Mouse (Mus musculus): ENCODE measurements around the gene Pemt.

DNA sequence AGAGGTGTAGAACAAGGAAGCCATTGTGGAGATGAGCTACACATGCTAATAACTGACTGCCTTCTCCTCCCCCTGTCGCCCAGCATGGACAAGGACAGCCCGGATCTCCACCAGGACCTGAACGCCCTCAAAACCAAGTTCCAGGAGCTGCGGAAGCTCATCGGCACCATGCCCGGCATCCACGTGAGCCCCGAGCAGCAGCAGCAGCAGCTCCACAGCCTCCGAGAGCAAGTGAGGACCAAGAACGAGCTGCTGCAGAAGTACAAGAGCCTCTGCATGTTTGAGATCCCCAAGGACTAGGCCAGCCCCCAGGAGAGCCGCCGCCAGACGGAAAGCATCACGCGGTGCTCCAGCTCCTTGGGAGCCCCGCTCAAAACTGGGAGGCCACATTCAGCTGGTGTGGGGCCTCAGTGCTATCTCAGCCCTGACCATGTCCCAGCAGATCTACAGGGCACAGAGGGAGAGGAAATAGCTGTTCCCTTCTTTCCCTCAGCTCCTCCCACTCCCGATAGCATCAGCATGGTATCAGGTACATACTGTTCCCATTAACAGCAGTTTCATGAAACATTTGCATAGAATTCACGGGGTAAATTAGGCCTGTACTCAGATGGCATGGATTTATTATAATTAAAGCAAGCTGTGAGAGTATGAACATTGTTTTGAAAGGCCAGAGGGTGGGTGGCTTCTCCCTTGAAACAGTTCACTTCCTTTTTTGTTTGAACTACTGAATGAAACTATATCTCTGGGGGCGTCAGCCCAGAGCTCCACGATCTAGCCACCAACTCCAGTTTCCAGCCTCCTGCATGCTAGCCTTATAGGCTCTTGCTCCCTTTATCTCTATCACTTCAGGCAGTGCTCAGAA, 85.6 kb downstream of the Pemt start:
- TF ChIP-seq CTCF (IDR thresholded peaks at IDR 0.05; ENCODE audit: low read depth) (no peak), EP300 (optimal IDR thresholded peaks at IDR 0.05) (no peak)
